Mouse (Mus musculus): ENCODE measurements at regions not wholly inside any gene's neighbourhood (a gene's known extent, or its start where the extent isn't known, plus 50 kb on each side); places are given as distances from the start of the nearest gene placed in this dataset.

GRCm38 (mm10) chr2:105514226-105514625, 115.1 kb upstream of the Rcn1 start:
- TF ChIP-seq CTCF (IDR thresholded peaks at IDR 0.05; ENCODE audit: control insufficient read depth, insufficient read depth, insufficient replicate concordance, low read depth, low read length) (no peak), POLR2A (IDR thresholded peaks at IDR 0.05; ENCODE audit: control insufficient read depth, low read depth, low read length) (no peak)
